Mouse (Mus musculus): Measurements from ENCODE around the gene Coro2a. TPM values are rescaled to one million over a fixed set of nuclear protein-coding genes. Genes with fewer than 3 reads are reported as not detected.
"Not testable (repeated sequence)": the region's sequence is repeated elsewhere in the genome, so short reads cannot be mapped to it uniquely, and the experiment has no call there.

Coro2a gene
- polyA plus RNA-seq (2016; fragmentation: Nextera tagmentation; extraction: Ambion mirVana): 2.8 TPM in 2 replicates

DNA sequence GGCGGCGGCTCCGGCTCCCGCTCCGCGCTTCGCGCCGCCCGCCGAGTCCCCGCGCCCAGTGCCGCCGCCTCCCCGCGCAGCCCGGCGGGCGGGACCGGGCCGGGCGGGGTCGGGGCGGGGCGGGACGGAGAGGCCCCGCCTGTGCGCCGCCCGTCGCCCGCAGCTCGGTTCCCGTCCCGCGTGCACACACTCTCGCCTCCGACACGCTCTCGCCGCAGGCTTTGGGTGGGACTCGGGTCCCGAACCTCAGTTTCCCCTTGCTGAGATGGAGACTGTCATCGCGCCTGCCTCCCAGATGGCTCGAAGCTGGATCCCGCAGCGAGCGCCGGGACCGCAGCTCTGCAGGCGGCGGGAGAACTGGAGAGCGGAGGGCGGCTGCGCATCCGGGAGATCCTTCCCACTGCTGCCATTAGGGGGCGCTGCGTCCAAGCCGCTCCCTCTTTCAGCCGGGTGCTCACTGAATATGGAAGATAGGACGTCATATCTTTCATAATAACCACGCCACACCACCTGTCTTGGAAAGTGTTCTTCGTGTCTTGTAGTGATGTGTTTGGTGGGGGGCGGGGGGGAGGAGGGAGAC is at the start of gene Coro2a:
Coro2a (minus strand) TSS at position 359 of the 580 bp plus-strand sequence.
- DNase-seq (ENCODE audit: low spot score): peak; percentile 84
- 6% methylated on average over 66 of the region's 66 CpGs for WGBS
- Histone ChIP-seq H3K27ac (replicated peaks) (peak within 1 kb of the TSS; percentile 70), H3K4me1 (peaks cover 20% of the 10 kb centered on the region), H3K27me3 (ENCODE audit: low read depth, poor library complexity, severe bottlenecking) (peaks cover 91% of the 10 kb centered on the region), H3K9me3 (replicated peaks) (no peaks in the 10 kb centered on the region), H3K4me3 (peak within 1 kb of the TSS; percentile 67), H3K36me3 (no peaks in the 10 kb centered on the region)

DNA sequence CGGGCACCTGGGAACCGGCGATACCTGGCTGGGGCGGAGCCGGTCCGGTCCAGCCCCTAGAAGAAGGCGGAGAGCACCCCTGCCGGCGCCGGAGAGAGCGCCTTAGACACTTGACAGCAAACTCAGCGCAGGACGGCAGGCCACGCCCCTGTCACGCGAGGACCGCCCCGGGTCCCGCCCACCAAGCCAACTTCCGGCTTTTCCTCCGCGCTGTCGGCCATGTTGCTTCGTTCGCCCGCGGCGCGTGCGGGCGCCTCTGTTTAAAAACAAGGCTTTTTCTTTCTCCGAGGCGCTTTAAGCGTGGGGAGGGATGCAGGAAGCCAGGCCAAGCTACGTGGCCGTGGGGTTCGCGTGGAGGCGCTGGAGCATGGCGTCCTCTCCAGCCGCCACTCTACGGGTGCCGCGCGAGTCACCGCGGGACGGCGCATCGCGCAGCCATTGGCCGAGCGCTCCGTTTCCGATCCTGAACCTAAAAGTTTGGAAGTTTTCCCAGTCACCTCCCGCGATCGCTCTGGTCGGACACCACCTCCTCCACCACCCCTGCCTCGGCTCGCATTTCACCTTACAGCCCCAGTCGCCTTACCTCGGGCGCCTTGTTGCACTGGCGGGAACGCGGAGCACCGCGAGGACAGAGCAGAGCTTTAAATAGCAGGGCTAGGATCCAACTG is 48.2 kb upstream of the Coro2a start, which contains the start of gene Tbc1d2:
Tbc1d2 (minus strand) TSS at position 124 of the 668 bp plus-strand sequence.
- H3K9me3 ChIP-seq (replicated peaks): no peaks in the 10 kb centered on the region
- peak; percentile 95 for DNase-seq (ENCODE audit: low spot score)
- peak within 1 kb of the TSS; percentile 74 for H3K4me3 ChIP-seq
- peaks cover 57% of the 10 kb centered on the region for H3K27me3 ChIP-seq (ENCODE audit: low read depth, poor library complexity, severe bottlenecking)
- peaks cover 14% of the 10 kb centered on the region for H3K4me1 ChIP-seq
- H3K36me3 ChIP-seq: no peaks in the 10 kb centered on the region
- under 1% methylated on average over 69 of the region's 69 CpGs for WGBS
- H3K27ac ChIP-seq (replicated peaks): peak within 1 kb of the TSS; percentile 93

DNA sequence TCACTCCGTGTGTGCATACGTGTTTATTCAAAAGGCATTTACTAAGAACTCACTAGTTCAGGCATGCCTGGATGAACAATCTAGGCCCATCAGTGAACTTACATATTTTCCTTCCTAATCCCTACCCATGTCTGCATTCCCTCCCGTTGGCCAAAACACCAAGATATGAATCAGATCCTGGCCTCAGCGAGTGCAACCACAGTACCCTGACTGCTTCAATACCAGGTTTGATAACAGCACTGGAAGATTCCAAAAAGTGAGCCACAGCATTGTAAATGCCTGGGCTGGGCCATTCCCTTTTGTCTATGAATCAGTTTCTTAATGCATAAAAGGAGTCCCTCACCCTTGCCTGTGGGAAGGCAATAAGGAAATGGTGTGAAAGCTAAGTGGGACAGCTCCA is 47.2 kb upstream of the Coro2a start:
- H3K27me3 ChIP-seq (ENCODE audit: low read depth, poor library complexity, severe bottlenecking): peaks cover 49% of the 10 kb centered on the region
- H3K36me3 ChIP-seq: no peaks in the 10 kb centered on the region
- WGBS: 65% methylated on average over 4 of the region's 4 CpGs
- H3K9me3 ChIP-seq (replicated peaks): no peaks in the 10 kb centered on the region
- peaks cover 14% of the 10 kb centered on the region for H3K4me1 ChIP-seq
- H3K4me3 ChIP-seq: peak overlapping the region; percentile 74
- no peak for DNase-seq (ENCODE audit: low spot score)
- no peak overlapping the region for H3K27ac ChIP-seq (replicated peaks)

DNA sequence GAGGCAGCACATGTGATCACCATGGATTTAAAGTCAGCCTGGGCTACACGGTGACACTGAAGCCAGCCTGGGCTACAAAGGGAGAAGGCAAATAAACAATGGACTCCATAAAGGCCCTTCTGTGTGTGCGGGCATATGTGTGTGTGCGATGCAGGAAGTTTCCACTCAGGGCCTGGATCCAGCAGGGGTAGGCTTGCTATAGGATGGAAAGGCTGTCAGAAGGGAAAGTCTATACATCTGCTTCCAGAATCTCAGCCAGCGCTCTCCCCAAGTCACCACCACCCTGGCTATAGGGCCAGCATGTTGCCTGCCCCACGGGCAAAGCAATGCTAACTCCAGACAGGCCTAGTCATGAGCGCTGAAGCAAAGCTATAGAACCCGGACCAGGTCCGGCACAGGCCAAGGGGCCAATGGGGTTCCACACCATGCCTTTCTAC is 41.7 kb upstream of the Coro2a start:
- 87% methylated on average over 8 of the region's 8 CpGs for WGBS
- Histone ChIP-seq H3K27ac (replicated peaks) (no peak overlapping the region), H3K4me1 (peaks cover 8% of the 10 kb centered on the region), H3K9me3 (replicated peaks) (no peaks in the 10 kb centered on the region), H3K36me3 (no peaks in the 10 kb centered on the region), H3K4me3 (no peak overlapping the region), H3K27me3 (ENCODE audit: low read depth, poor library complexity, severe bottlenecking) (peaks cover 13% of the 10 kb centered on the region)
- no peak for DNase-seq (ENCODE audit: low spot score)

DNA sequence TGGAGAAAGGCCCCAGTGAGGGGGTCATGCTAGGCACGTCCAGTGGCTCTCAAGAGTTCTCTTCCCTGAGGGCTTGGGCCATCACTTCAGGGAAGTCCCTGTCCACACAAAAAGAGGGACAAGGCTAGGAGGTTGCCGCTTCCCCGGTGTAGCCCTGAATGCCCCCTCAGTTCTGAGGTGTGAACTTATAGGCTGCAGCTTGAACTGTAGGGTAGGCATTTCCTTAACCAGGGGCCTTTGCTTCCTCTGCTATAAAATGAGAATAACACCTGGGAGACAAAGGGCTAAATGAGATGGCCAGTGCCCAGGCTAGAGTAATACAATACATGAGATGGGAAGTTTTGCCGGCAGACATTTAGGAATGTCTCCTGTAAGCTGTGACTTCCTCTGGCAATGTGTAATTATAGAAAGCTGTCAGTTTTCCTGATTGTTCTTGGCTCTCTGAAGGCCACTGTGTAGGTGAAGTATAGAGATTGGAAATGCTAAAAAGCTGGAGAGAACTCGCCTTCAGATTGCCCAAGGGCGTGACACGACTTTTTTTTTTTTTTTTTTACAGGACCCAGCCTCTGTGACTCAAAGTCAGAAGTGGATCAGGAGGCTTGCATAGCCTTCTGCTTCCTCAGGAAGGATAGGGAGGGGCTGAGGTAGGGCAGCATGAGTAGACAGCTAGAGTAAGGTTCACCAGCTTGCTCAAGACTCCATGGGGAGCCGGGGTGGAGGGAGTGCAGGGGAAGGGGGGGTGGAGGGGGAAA is 41.1 kb upstream of the Coro2a start:
- no peak for DNase-seq (ENCODE audit: low spot score)
- 81% methylated on average over 8 of the region's 8 CpGs for WGBS
- no peaks in the 10 kb centered on the region for H3K9me3 ChIP-seq (replicated peaks)
- peaks cover 8% of the 10 kb centered on the region for H3K4me1 ChIP-seq
- H3K27ac ChIP-seq (replicated peaks): no peak overlapping the region
- H3K36me3 ChIP-seq: no peaks in the 10 kb centered on the region
- H3K27me3 ChIP-seq (ENCODE audit: low read depth, poor library complexity, severe bottlenecking): peaks cover 7% of the 10 kb centered on the region
- no peak overlapping the region for H3K4me3 ChIP-seq

DNA sequence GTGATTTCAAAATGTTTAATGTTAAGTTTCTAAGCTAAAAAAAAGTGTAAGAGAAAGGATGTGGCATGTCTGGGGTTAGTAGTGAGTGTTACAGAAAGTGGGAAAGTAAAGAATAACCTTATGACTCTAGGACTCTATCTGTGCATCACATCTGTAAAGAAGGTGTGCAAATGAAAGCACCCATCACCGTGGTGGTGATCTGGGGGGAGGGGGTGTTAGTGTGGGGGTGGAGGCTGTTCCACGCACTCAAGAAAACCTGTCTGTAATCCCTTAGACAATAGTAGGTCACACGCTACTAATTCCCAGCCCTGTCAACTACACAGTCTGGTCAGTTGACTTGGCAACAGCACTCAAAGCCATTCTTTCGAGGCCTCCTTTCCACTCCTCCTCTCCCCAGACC is 39.3 kb upstream of the Coro2a start:
- Histone ChIP-seq H3K27me3 (ENCODE audit: low read depth, poor library complexity, severe bottlenecking) (no peaks in the 10 kb centered on the region), H3K4me1 (peaks cover 8% of the 10 kb centered on the region), H3K9me3 (replicated peaks) (no peaks in the 10 kb centered on the region), H3K4me3 (no peak overlapping the region), H3K36me3 (no peaks in the 10 kb centered on the region), H3K27ac (replicated peaks) (peak overlapping the region; percentile 50)
- 38% methylated on average over 4 of the region's 4 CpGs for WGBS
- DNase-seq (ENCODE audit: low spot score): no peak

DNA sequence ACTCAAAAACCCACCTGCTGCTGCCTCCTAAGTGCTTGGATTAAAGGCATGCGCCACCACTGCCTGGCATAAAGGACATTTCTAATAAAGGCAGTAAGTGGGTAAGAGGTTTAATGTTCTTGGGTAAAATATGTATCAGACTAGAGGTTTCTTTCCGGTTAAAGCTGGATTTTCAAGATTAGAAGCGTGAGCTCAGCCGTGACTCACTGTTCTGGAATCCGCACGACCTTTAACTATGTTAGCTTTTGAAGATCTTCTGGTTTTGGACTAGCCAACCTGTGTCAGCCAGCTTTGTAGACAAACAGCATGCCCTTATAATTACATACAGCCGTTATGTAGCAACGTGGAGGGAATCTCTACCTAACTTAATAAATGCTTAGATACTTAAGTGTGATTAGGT is 37.9 kb upstream of the Coro2a start:
- H3K27ac ChIP-seq (replicated peaks): no peak overlapping the region
- H3K36me3 ChIP-seq: no peaks in the 10 kb centered on the region
- H3K27me3 ChIP-seq (ENCODE audit: low read depth, poor library complexity, severe bottlenecking): no peaks in the 10 kb centered on the region
- peaks cover 8% of the 10 kb centered on the region for H3K4me1 ChIP-seq
- WGBS: 89% methylated on average over 8 of the region's 8 CpGs
- DNase-seq (ENCODE audit: low spot score): no peak
- H3K9me3 ChIP-seq (replicated peaks): no peaks in the 10 kb centered on the region
- no peak overlapping the region for H3K4me3 ChIP-seq

DNA sequence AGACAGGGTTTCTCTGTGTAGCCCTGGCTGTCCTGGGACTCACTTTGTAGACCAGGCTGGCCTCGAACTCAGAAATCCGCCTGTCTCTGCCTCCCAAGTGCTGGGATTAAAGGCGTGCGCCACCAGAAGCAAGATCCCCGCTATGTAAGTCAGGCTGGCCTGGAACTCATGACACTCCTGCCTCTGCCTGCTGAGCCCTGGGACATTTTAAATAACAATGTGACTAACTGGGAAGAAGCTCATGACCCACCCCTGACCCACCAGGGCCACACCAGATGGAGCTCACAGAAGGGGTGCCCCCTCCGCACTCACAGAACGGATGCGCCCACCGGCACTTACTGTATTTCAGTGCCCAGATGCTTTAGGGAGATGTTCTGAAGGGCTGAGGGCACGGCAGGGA is 35.2 kb upstream of the Coro2a start:
- 93% methylated on average over 10 of the region's 10 CpGs for WGBS
- H3K9me3 ChIP-seq (replicated peaks); H3K27me3 ChIP-seq (ENCODE audit: low read depth, poor library complexity, severe bottlenecking); H3K27ac ChIP-seq (replicated peaks); H3K4me3 ChIP-seq; H3K4me1 ChIP-seq; H3K36me3 ChIP-seq; DNase-seq (ENCODE audit: low spot score): not testable (repeated sequence)

DNA sequence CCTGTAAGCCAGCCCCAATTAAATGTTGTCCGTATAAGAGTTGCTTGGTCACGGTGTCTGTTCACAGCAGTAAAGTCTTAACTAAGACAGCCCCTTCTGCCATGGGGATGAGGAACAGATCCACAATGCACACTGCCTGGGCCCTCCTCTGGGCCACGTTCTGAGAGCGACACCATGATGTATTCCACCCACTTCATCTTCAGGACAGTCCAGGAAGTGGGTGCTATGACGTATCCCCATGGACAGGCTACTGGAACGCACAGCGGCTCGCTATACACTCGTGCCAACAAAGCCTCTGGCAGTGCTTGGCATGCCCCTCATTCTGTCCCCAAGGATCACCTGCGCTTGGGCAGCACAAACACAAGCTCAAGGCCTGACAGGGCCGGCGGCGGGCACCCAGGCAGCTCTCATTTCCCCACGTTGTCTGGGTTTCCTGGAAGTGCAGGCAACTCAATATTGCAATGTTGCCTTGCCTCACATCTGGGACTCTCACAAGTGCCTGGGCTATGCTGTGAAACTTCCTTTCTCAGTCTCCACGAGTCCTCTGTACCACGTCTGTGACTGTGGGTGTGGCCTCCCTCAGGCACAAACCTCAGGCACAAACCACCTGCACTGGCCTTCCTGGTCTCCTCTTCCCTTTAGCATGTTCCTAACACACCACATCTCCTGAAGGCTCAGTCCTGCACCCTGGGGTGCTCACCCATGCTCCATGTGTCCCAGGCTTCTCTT is 33.9 kb upstream of the Coro2a start:
- Histone ChIP-seq H3K36me3 (no peaks in the 10 kb centered on the region), H3K27ac (replicated peaks) (no peak overlapping the region), H3K4me1 (no peaks in the 10 kb centered on the region), H3K27me3 (ENCODE audit: low read depth, poor library complexity, severe bottlenecking) (no peaks in the 10 kb centered on the region), H3K9me3 (replicated peaks) (no peaks in the 10 kb centered on the region), H3K4me3 (no peak overlapping the region)
- WGBS: 89% methylated on average over 16 of the region's 16 CpGs
- DNase-seq (ENCODE audit: low spot score): no peak

DNA sequence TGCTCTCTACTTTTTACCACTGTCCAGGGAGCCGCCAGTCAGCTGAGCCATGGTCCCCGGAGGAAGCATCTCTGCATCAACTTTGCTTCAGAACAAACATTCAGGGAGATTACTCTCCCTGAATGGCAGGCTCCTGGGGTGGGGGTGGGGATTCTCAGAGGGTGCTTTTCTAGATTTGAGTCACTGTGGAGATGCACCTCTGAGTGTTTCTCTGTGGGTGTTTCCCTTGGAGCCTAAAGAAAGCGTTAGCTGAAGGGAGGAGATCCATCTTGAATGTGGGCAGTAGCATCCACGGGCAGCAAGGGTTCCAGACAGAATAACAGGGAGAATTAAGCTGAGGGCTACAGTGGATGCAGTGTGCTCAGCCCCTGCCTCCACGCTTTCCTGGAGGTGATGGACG is 32.9 kb upstream of the Coro2a start:
- Histone ChIP-seq H3K4me1 (0 out of 2 replicates have a peak, but pooled peaks cover under 1% of the 10 kb centered on the region), H3K36me3 (no peaks in the 10 kb centered on the region), H3K27ac (replicated peaks) (no peak overlapping the region), H3K9me3 (replicated peaks) (no peaks in the 10 kb centered on the region), H3K27me3 (ENCODE audit: low read depth, poor library complexity, severe bottlenecking) (no peaks in the 10 kb centered on the region), H3K4me3 (no peak overlapping the region)
- WGBS: 58% methylated on average over 6 of the region's 6 CpGs
- DNase-seq (ENCODE audit: low spot score): no peak

DNA sequence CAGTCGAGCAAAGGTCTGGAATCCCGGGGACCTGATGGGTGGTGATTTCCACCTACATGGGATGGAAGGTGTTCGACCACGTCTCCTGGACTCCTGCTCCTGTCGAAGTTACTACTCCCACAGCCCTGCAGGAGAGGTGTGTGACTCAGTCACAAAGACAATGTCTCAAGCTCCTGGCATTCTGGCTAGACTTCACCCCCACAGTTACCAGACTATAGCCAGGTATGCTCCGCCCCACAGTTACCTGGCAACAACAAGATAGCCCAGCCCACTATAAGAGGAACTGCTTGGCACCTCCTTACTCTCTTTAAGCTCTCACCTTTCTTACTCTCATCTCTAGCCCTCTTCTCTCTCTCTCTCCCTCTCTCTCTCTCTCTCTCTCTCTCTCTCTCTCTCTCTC is 31.6 kb upstream of the Coro2a start:
- H3K9me3 ChIP-seq (replicated peaks); H3K36me3 ChIP-seq; DNase-seq (ENCODE audit: low spot score); H3K4me3 ChIP-seq; H3K27ac ChIP-seq (replicated peaks); H3K27me3 ChIP-seq (ENCODE audit: low read depth, poor library complexity, severe bottlenecking): not testable (repeated sequence)
- WGBS: 80% methylated on average over 6 of the region's 6 CpGs
- H3K4me1 ChIP-seq: peaks cover 11% of the 10 kb centered on the region

DNA sequence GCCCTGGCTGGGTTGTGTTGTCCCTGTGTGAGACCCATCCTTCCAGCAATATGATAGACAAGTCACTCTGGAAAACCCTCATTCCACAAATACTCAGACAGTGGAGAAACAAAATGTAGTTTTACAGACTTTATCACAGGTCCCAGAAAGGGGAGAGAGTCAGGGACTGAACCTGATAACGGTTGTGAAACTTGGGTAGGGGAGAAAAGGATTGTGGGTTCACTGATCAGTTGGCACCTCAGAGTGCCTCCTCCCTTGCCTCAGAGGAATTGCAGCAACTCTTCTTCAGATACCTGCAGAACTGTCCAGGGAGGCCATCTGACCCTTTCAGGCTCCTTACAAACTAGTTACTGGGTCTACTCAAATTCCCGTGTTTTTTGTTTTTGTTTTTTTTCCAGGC is 30.5 kb upstream of the Coro2a start:
- H3K4me1 ChIP-seq: peaks cover 11% of the 10 kb centered on the region
- no peak for DNase-seq (ENCODE audit: low spot score)
- no peaks in the 10 kb centered on the region for H3K36me3 ChIP-seq
- 75% methylated on average over 2 of the region's 2 CpGs for WGBS
- H3K9me3 ChIP-seq (replicated peaks): no peaks in the 10 kb centered on the region
- H3K4me3 ChIP-seq: no peak overlapping the region
- H3K27ac ChIP-seq (replicated peaks): no peak overlapping the region
- H3K27me3 ChIP-seq (ENCODE audit: low read depth, poor library complexity, severe bottlenecking): no peaks in the 10 kb centered on the region
